Mouse (Mus musculus): ENCODE measurements around the gene Itga7. TPM values are rescaled to one million over a fixed set of nuclear protein-coding genes. Genes with fewer than 3 reads are reported as not detected.
A peak's percentile ranks its signal among the peaks of the same experiment; 100 is the strongest.

Gene Itga7
- polyA plus RNA-seq, 1 experiment from 2014 or later: 3.7 TPM

DNA sequence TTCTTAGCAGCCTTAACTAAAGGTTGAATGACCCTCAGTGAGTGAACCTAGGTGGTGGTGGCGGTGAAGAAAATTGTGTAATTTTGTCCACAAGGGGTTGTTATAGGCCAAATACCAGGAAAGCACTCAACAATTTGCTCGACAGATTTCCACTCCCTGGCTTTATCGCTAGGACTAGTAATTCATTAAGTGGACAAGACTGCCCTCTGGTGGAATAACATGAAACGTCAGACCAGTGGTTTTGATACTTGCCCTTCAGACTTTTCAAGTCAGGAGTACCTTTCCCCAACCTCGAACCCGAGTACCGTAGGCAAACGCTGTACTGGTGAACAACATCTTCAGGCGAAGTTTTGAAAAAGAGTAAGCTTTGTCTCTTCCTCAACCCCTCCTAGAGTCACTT lies 38.2 kb upstream of the Itga7 start:
- ATAC-seq (ENCODE audit: insufficient number of reproducible peaks, insufficient read depth, low FRiP score, low read depth): no peak
- Histone ChIP-seq H3K27me3 (ENCODE audit: control insufficient read depth, insufficient read depth, low read length) (peaks cover 18% of the 10 kb centered on the region), H3K9ac (ENCODE audit: low read length) (peak overlapping the region; percentile 62), H3K27ac (replicated peaks in 1 of 2; ENCODE audit: control insufficient read depth in 1 of 2, insufficient read depth in 1 of 2, low read depth in 2 of 2, low read length in 2 of 2) (0 out of 4 replicates have a peak overlapping the region, but pooled peaks of 1 of the 2 experiments have one; percentile 44), H3K4me3 (ENCODE audit: control insufficient read depth in 1 of 2, insufficient read depth in 1 of 2, low read depth in 1 of 2, low read length in 2 of 2) (peak overlapping the region; percentile 4 to 24; a peak in 3 of 4 replicates), H3K4me1 (ENCODE audit: control insufficient read depth in 2 of 2, insufficient read depth in 2 of 2, low read length in 2 of 2) (peaks cover 11 to 23% of the 10 kb centered on the region in 2 experiments), H3K4me2 (ENCODE audit: low read length) (peak overlapping the region; percentile 61), H3K36me3 (ENCODE audit: control insufficient read depth, insufficient read depth, low read length) (no peaks in the 10 kb centered on the region), H3K9me3 (ENCODE audit: control insufficient read depth, low read length) (no peaks in the 10 kb centered on the region)
- 1% methylated on average over 9 of the region's 9 CpGs for WGBS

GRCm38 (mm10) chr10:128895952-128896693 lies 37.5 kb upstream of the Itga7 start:
- ATAC-seq (ENCODE audit: insufficient number of reproducible peaks, insufficient read depth, low FRiP score, low read depth): no peak; the same call in 1 of the 2 replicates
- H3K27ac ChIP-seq (replicated peaks in 1 of 2; ENCODE audit: control insufficient read depth in 1 of 2, insufficient read depth in 1 of 2, low read depth in 2 of 2, low read length in 2 of 2): no peak overlapping the region
- H3K9me3 ChIP-seq (ENCODE audit: control insufficient read depth, low read length): no peaks in the 10 kb centered on the region
- H3K4me2 ChIP-seq (ENCODE audit: low read length): peak overlapping the region; percentile 61
- 3% methylated on average over 17 of the region's 17 CpGs for WGBS
- H3K9ac ChIP-seq (ENCODE audit: low read length): peak overlapping the region; percentile 62
- H3K27me3 ChIP-seq (ENCODE audit: control insufficient read depth, insufficient read depth, low read length): peaks cover 18% of the 10 kb centered on the region
- peak overlapping the region; percentile 4 to 24; a peak in 3 of 4 replicates for H3K4me3 ChIP-seq (ENCODE audit: control insufficient read depth in 1 of 2, insufficient read depth in 1 of 2, low read depth in 1 of 2, low read length in 2 of 2)
- H3K36me3 ChIP-seq (ENCODE audit: control insufficient read depth, insufficient read depth, low read length): no peaks in the 10 kb centered on the region
- peaks cover 8 to 21% of the 10 kb centered on the region in 2 experiments for H3K4me1 ChIP-seq (ENCODE audit: control insufficient read depth in 2 of 2, insufficient read depth in 2 of 2, low read length in 2 of 2)

DNA sequence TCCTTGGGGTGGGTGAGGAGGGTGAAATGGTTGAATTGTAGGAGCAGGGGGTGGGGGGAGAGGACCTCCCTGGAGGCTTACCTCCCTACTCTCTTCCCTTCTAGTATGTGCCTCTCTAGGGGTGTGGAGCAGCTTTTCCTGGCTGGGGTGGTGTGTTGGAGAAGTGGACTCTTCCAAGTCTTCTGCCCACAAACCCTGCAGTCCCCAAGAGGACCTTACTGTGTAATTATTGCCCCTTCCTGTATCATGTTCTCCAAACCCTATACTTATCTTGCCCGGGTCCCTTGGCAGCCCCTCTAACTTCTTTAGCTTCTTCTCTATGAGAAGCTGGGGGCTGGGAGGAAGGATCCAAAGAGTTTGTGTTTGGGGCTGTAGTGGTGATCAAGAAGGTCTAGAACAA lies 36.8 kb upstream of the Itga7 start:
- Histone ChIP-seq H3K27me3 (ENCODE audit: control insufficient read depth, insufficient read depth, low read length) (peaks cover 18% of the 10 kb centered on the region), H3K4me1 (ENCODE audit: control insufficient read depth in 2 of 2, insufficient read depth in 2 of 2, low read length in 2 of 2) (peaks cover 8 to 21% of the 10 kb centered on the region in 2 experiments), H3K36me3 (ENCODE audit: control insufficient read depth, insufficient read depth, low read length) (no peaks in the 10 kb centered on the region), H3K4me3 (ENCODE audit: control insufficient read depth in 1 of 2, insufficient read depth in 1 of 2, low read depth in 1 of 2, low read length in 2 of 2) (no peak overlapping the region), H3K9me3 (ENCODE audit: control insufficient read depth, low read length) (no peaks in the 10 kb centered on the region), H3K27ac (replicated peaks in 1 of 2; ENCODE audit: control insufficient read depth in 1 of 2, insufficient read depth in 1 of 2, low read depth in 2 of 2, low read length in 2 of 2) (no peak overlapping the region), H3K9ac (ENCODE audit: low read length) (no peak overlapping the region), H3K4me2 (ENCODE audit: low read length) (no peak overlapping the region)
- 65% methylated on average over 1 of the region's 1 CpGs for WGBS
- ATAC-seq (ENCODE audit: insufficient number of reproducible peaks, insufficient read depth, low FRiP score, low read depth): no peak

- Histone ChIP-seq H3K4me2 (ENCODE audit: low read length) (no peak overlapping the region), H3K4me1 (ENCODE audit: control insufficient read depth in 2 of 2, insufficient read depth in 2 of 2, low read length in 2 of 2) (peaks cover 5 to 17% of the 10 kb centered on the region in 2 experiments), H3K9ac (ENCODE audit: low read length) (no peak overlapping the region), H3K27ac (replicated peaks in 1 of 2; ENCODE audit: control insufficient read depth in 1 of 2, insufficient read depth in 1 of 2, low read depth in 2 of 2, low read length in 2 of 2) (no peak overlapping the region), H3K9me3 (ENCODE audit: control insufficient read depth, low read length) (no peaks in the 10 kb centered on the region), H3K4me3 (ENCODE audit: control insufficient read depth in 1 of 2, insufficient read depth in 1 of 2, low read depth in 1 of 2, low read length in 2 of 2) (no peak overlapping the region), H3K27me3 (ENCODE audit: control insufficient read depth, insufficient read depth, low read length) (peaks cover 18% of the 10 kb centered on the region), H3K36me3 (ENCODE audit: control insufficient read depth, insufficient read depth, low read length) (no peaks in the 10 kb centered on the region)
- ATAC-seq (ENCODE audit: insufficient number of reproducible peaks, insufficient read depth, low FRiP score, low read depth): no peak
- 14% methylated on average over 1 of the region's 1 CpGs for WGBS
Observed at GRCm38 (mm10) chr10:128897501-128897900, 36.1 kb upstream of the Itga7 start.

- H3K9ac ChIP-seq (ENCODE audit: low read length): no peak overlapping the region
- H3K27ac ChIP-seq (replicated peaks in 1 of 2; ENCODE audit: control insufficient read depth in 1 of 2, insufficient read depth in 1 of 2, low read depth in 2 of 2, low read length in 2 of 2): no peak overlapping the region
- H3K4me3 ChIP-seq (ENCODE audit: control insufficient read depth in 1 of 2, insufficient read depth in 1 of 2, low read depth in 1 of 2, low read length in 2 of 2): no peak overlapping the region
- H3K36me3 ChIP-seq (ENCODE audit: control insufficient read depth, insufficient read depth, low read length): no peaks in the 10 kb centered on the region
- H3K4me1 ChIP-seq (ENCODE audit: control insufficient read depth in 2 of 2, insufficient read depth in 2 of 2, low read length in 2 of 2): peaks cover 5 to 13% of the 10 kb centered on the region in 2 experiments; a peak in 3 of 4 replicates
- ATAC-seq (ENCODE audit: insufficient number of reproducible peaks, insufficient read depth, low FRiP score, low read depth): no peak
- peaks cover 9% of the 10 kb centered on the region for H3K27me3 ChIP-seq (ENCODE audit: control insufficient read depth, insufficient read depth, low read length)
- WGBS: 60% methylated on average over 6 of the region's 6 CpGs
- H3K9me3 ChIP-seq (ENCODE audit: control insufficient read depth, low read length): no peaks in the 10 kb centered on the region
- no peak overlapping the region for H3K4me2 ChIP-seq (ENCODE audit: low read length)
Observed at GRCm38 (mm10) chr10:128899759-128900490, 33.7 kb upstream of the Itga7 start.

- H3K27me3 ChIP-seq (ENCODE audit: control insufficient read depth, insufficient read depth, low read length): peaks cover 9% of the 10 kb centered on the region
- no peak within 1 kb of the TSS for H3K27ac ChIP-seq (replicated peaks in 1 of 2; ENCODE audit: control insufficient read depth in 1 of 2, insufficient read depth in 1 of 2, low read depth in 2 of 2, low read length in 2 of 2)
- no peak for ATAC-seq (ENCODE audit: insufficient number of reproducible peaks, insufficient read depth, low FRiP score, low read depth)
- H3K9ac ChIP-seq (ENCODE audit: low read length): no peak within 1 kb of the TSS
- no peak within 1 kb of the TSS for H3K4me3 ChIP-seq (ENCODE audit: control insufficient read depth in 1 of 2, insufficient read depth in 1 of 2, low read depth in 1 of 2, low read length in 2 of 2)
- 82% methylated on average over 3 of the region's 3 CpGs for WGBS
- no peak within 1 kb of the TSS for H3K4me2 ChIP-seq (ENCODE audit: low read length)
- no peaks in the 10 kb centered on the region for H3K36me3 ChIP-seq (ENCODE audit: control insufficient read depth, insufficient read depth, low read length)
- no peaks in the 10 kb centered on the region for H3K9me3 ChIP-seq (ENCODE audit: control insufficient read depth, low read length)
- peaks cover 5 to 7% of the 10 kb centered on the region in 2 experiments; a peak in 3 of 4 replicates for H3K4me1 ChIP-seq (ENCODE audit: control insufficient read depth in 2 of 2, insufficient read depth in 2 of 2, low read length in 2 of 2)
Observed at GRCm38 (mm10) chr10:128900698-128901097, 32.9 kb upstream of the Itga7 start, which contains the start of gene Cd63. TSS of gene Cd63 (plus strand) at chr10:128900989.

DNA sequence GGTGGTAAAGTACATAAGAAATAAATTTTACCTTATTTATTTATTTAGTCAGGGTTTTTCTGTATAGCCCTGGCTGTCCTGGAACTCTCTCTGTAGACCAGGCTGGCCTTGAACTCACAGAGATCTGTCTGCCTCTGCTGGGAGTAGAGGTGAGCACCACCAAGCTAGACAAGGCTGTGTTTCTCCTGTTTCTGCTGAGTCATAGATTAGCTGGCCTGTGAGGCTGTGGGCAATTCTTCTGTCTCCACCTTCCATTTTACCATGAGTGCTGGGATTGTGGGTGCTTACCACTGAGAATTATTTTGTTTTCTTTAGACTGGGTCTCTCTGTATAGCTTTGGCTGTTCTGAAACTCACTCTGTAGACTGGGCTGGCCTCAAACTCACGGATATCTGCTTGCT lies 32.2 kb upstream of the Itga7 start:
- Histone ChIP-seq H3K27me3 (ENCODE audit: control insufficient read depth, insufficient read depth, low read length) (peaks cover 5% of the 10 kb centered on the region), H3K9me3 (ENCODE audit: control insufficient read depth, low read length) (no peaks in the 10 kb centered on the region), H3K36me3 (ENCODE audit: control insufficient read depth, insufficient read depth, low read length) (no peaks in the 10 kb centered on the region), H3K4me3 (ENCODE audit: control insufficient read depth in 1 of 2, insufficient read depth in 1 of 2, low read depth in 1 of 2, low read length in 2 of 2) (no peak overlapping the region), H3K4me2 (ENCODE audit: low read length) (no peak overlapping the region), H3K9ac (ENCODE audit: low read length) (no peak overlapping the region), H3K27ac (replicated peaks in 1 of 2; ENCODE audit: control insufficient read depth in 1 of 2, insufficient read depth in 1 of 2, low read depth in 2 of 2, low read length in 2 of 2) (no peak overlapping the region), H3K4me1 (ENCODE audit: control insufficient read depth in 2 of 2, insufficient read depth in 2 of 2, low read length in 2 of 2) (peaks cover 0 to under 1% of the 10 kb centered on the region in 2 experiments; a peak in 1 of 4 replicates)
- no peak for ATAC-seq (ENCODE audit: insufficient number of reproducible peaks, insufficient read depth, low FRiP score, low read depth)
- WGBS: 67% methylated on average over 1 of the region's 1 CpGs

Data from heart, embryonic 14.5 days (tissue).